Mouse (Mus musculus): ENCODE measurements around the gene Fgf3. TPM values are rescaled to one million over a fixed set of nuclear protein-coding genes. Genes with fewer than 3 reads are reported as not detected.
"Not testable (repeated sequence)": the region's sequence is repeated elsewhere in the genome, so short reads cannot be mapped to it uniquely, and the experiment has no call there.

Fgf3 gene
- total RNA-seq, 2 experiments from 2014 or later, result not detected

DNA sequence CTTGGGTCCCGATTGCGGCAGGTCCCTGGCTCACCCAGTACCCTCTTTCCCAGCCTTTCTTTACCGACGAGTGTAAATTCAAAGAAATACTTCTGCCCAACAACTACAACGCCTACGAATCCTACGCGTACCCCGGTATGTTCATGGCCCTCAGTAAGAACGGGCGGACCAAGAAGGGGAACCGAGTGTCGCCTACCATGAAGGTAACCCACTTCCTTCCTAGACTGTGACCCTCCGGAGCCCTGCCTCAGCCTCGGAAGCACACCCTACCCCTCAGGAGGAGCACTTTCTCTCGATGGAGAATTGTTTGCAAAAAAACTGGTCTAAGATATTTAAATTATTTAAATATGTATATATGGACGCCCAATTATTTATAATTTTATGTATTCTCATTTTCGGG lies 24.8 kb downstream of the Fgf3 start:
- no peak for TF ChIP-seq CTCF (IDR thresholded peaks at IDR 0.05)
- no peak overlapping the region for H3K27ac ChIP-seq

DNA sequence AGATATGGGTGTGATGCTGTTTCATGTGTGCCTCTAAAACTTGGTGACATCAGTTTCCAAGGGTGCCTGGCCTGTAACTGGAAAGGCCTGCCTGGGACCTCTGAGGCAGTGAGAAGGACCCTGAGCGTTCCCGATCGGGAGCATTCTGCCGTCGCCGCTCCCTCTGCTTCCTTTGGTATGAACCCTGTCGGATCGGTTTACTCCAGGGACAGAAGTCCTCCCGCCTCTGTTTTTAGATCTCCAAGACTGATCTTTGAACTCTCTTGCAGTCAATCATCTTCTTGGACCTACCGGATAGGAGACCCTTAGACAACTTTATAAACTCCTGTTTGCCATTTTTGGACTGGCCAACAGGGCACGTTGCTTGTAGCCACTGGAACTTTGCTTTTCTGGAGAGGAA lies 25.3 kb downstream of the Fgf3 start:
- Histone ChIP-seq H3K4me3 (no peak overlapping the region), H3K27ac (no peak overlapping the region)
- no peak for DNase-seq
- no peak for TF ChIP-seq CTCF (IDR thresholded peaks at IDR 0.05)
- intact Hi-C loops (cut with DNase I), result no loop called here

More for the DNA sequence above, 24.8 kb downstream of the Fgf3 start:
- intact Hi-C loops (cut with DNase I), result no loop called here
- H3K4me3 ChIP-seq, result peak overlapping the region; percentile 7; the same call in 1 of the 2 replicates
- DNase-seq, result no peak

DNA sequence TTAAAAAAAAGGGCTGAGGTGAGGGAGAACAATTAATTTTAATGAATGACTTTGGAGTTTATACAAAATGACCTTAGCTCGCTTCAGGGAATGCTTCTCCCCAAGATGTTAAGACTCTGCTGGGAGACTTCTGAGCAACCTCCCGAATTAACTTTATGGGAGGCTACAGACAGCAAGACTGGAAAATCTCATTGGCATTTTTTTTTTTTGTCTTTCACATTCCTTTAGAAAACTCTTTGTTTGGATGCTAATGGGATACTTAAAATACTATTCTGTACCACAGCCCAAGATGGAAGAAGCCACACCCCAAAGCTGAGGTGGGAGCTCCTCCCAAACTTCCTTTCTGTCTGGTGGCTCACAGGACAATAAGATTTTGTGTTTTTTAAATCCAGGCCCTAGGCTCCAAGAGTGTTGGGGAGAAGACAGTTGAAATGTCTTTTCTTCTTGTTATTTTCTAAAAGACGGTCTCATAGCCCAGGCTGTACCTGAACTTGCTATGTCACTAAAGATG lies 26.3 kb downstream of the Fgf3 start:
- TF ChIP-seq CTCF (IDR thresholded peaks at IDR 0.05), result no peak
- Histone ChIP-seq H3K27ac (no peak overlapping the region), H3K4me3 (no peak overlapping the region)
- intact Hi-C loops (cut with DNase I), result no loop called here
- DNase-seq, result no peak

DNA sequence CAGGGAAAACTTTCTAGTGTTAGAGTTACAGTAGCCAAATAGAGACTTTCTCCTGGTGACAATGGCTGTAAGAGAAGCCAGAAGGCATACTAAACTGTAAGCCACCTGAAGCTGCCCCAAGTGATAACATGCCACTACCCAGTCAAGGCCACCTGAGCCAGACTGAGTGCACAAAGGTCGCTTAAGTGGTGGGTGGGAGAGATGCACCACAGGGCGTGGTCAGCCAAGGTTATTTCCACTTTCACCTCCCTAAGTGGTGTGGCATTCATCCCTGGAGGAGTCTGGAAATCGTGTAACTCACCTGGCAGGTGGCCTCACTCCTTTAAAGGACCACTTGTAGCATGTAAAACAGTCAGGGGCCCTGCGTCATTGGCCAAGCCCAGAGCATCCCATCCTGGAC lies 29.3 kb downstream of the Fgf3 start:
- no peak for TF ChIP-seq CTCF (IDR thresholded peaks at IDR 0.05)
- Histone ChIP-seq H3K4me3 (no peak overlapping the region), H3K27ac (no peak overlapping the region)
- intact Hi-C loops (cut with DNase I), result no loop called here
- DNase-seq, result no peak

DNA sequence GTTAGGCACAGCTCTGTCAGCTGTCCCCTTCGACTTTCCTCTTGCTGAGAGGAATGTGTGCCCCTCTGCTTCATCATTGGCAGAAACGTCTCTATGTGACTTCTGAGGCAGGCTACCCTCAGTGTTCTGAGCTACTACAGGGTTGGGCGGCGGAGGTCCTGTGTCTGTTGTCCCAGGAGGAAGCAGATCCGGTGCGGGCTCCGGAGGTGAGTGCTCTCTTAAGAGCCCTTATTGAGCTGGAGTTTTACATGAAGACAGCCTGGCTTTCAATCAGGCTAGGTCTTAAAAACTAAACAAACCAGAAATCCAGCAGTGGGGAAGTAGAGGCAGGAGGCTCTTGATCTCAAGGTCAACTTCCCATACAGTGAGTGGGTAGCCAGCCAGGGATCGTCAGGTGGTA lies 29.7 kb downstream of the Fgf3 start:
- intact Hi-C loops (cut with DNase I), result no loop called here
- H3K27ac ChIP-seq, result no peak overlapping the region
- H3K4me3 ChIP-seq, result no peak overlapping the region
- DNase-seq, result no peak
- TF ChIP-seq CTCF (IDR thresholded peaks at IDR 0.05), result no peak

DNA sequence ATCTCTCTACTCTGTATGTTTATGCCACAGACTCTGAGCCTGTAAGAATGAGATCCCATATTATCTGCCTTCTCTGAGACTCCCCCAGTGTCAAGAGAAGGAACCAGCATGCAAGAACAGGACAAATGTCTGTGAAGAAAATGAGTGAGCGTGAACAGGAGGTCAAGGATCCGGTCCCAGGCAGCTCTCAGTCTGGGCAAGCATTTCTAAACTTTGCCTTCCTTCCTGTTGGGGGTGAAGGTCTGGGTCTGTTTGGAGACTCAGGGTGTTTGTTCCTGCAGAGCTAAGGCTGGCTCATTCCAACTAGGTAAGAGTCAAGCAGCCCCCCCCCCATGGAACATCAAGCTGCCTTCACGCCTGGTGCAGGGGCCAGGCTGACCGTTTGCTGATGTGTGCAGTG lies 34.5 kb downstream of the Fgf3 start:
- DNase-seq, result no peak
- intact Hi-C loops (cut with DNase I), result no loop called here
- TF ChIP-seq CTCF (IDR thresholded peaks at IDR 0.05), result no peak
- H3K4me3 ChIP-seq, result no peak overlapping the region
- no peak overlapping the region for H3K27ac ChIP-seq

DNA sequence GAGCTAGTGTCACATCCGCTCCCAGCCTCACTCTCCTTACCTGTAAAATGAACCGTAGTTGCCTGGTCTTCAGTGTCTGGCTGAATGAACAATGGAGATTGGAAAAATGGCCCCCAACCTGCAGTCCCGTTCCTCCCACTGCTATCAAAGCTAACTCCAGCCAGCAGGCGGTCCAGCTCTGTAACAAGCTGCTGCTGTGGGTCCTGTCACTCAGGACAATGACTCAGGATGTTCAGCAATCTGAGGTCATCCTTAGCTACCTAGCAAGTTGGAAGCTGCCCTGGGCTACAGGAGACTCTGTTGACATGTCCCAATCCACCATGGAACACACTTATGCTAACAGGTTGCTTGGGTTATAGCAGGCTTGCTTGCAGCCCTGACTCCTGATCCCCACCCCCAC lies 35.3 kb downstream of the Fgf3 start:
- intact Hi-C loops (cut with DNase I), result no loop called here
- no peak overlapping the region for H3K27ac ChIP-seq
- no peak for DNase-seq
- TF ChIP-seq CTCF (IDR thresholded peaks at IDR 0.05), result no peak
- no peak overlapping the region for H3K4me3 ChIP-seq

DNA sequence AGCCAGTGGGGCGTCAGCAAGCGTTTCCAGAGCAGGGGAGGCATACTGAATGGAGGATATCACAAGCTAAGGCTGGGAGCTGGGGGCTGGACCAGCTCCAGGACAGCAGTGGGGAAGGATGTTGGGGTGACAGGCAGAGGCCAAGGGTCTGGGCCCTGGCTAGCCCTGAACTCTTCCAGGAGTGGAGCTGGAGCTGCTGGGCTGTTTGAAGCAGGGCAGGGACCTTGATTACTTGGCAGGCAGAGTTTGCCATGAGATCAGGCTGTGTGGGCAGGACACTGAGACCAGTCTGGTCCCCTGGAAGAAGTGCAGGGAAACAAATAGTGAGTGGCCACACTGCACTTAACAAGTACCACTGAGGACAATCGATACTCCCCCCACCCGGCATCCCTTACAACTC lies 36.3 kb downstream of the Fgf3 start:
- Histone ChIP-seq H3K4me3 (no peak overlapping the region), H3K27ac (no peak overlapping the region)
- no peak for DNase-seq
- intact Hi-C loops (cut with DNase I), result no loop called here
- no peak for TF ChIP-seq CTCF (IDR thresholded peaks at IDR 0.05)

DNA sequence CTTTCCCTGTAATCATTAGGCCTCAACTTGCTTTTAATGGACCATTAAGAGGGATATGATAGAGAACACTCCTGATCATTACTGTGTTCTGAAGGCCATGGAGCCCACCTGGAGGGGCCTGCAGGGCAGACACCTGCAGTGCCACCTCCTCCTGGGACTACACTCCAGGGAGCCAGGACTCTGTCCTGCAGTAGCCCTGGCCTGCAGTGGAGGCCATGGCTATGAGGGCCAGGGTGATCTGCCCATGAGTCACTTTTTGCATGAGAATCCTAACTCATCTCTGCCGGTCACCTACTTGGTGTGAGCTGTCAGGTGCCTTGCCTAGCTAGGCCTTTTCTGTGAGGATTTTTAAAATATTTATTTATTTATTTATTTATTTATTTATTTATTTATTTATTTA lies 40.5 kb downstream of the Fgf3 start:
- H3K27ac ChIP-seq, result no peak overlapping the region
- no peak for DNase-seq
- intact Hi-C loops (cut with DNase I), result no loop called here
- no peak for TF ChIP-seq CTCF (IDR thresholded peaks at IDR 0.05)
- no peak overlapping the region for H3K4me3 ChIP-seq

DNA sequence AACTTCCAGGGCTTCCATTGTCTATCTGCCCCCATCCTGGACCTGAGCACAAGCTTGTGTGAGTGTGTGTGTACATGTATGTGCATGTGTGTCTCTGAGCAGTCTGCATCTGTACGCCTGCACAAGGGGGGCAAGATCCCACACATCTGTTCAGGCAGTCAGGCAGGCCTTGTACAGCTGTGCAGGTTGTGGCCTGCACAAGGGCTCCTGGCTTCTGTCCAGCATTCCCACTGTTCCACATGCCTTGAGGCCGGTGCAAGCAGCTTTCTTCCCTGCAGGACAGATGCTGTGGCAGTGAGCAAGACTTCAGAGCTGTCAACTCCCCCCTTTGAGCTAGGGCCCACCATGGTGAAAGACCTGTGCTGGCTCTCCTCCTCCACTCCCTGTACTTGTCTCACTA lies 45.2 kb downstream of the Fgf3 start:
- no peak for DNase-seq
- no peak overlapping the region for H3K27ac ChIP-seq
- H3K4me3 ChIP-seq, result no peak overlapping the region
- intact Hi-C loops (cut with DNase I), result no loop called here
- no peak for TF ChIP-seq CTCF (IDR thresholded peaks at IDR 0.05)

DNA sequence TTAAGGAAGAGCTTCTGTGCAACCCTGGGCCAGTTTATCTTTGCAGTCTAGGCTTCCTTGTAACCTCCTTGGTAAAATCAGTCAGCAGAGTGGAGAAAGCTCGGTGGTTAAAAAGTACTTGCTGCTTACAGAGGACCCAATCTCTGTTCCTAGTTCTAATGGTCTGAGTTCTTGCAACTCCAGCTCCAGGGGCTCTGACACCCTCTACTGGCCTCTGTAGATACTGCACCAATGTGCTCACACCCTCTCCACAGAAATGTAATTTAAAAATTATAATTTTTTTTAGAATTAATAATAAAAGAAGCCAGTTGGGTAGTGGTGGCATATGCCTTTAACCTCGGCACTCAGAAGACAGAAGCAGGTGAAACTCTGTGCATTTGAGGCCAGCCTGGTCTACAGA lies 49.8 kb downstream of the Fgf3 start:
- intact Hi-C loops (cut with DNase I), result no loop called here
- DNase-seq, result no peak
- TF ChIP-seq CTCF (IDR thresholded peaks at IDR 0.05), result no peak
- Histone ChIP-seq H3K27ac (no peak overlapping the region), H3K4me3 (no peak overlapping the region)

DNA sequence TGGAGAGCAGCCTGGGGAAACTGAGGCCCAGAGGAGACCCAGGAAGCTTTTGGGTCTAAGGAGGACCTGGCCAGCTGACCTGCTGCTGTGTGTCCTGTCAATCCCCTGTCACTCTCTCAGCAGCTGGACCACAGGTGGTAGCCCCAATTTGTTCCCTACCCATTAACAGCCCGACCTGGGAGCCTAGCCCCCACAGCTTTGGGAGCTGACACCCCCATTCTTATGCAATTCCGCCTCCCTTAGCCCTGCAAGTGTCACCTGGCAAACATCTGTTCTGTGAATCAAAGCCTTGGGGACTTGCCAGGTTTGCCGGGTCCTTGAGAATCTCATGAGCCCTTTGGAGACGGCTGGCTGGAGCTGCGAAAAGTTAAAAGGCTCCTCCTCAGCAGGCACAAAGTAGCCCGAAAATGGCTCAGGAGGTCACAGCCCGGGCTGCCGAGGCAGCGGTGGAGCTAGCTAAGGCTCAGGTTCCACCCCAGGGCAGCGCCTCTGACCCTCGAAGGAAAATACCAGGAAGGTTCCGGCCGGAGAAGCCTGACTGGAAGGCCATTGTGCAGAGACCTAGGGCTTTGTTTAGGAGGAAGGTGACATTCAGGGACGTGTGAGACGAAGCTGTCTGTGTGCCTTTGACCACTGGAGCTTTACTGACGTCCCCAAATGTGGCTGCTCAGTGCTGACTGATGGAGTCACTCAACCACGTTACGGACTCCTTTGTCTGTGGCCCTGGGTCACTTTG lies 50.8 kb downstream of the Fgf3 start:
- H3K4me3 ChIP-seq, result no peak overlapping the region
- DNase-seq, result no peak
- no peak overlapping the region for H3K27ac ChIP-seq
- no peak for TF ChIP-seq CTCF (IDR thresholded peaks at IDR 0.05)
- intact Hi-C loops (cut with DNase I), result no loop called here

DNA sequence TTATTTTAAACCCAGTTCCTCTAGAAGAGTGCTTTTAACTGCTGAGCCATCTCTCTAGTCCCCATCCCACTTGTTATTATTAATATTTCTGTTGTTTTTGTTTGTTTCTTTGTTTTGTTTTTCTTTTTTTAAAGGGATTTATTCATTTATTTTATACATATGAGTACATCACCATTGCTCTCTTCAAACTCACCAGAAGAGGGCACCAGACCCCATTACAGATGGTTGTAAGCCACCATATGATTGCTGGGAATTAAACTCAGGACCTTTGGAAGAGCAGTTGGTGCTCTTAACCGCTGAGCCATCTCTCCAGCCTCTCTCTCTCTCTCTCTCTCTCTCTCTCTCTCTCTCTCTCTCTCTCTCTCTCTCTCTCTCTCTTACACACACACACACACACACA lies 52.8 kb downstream of the Fgf3 start:
- DNase-seq; intact Hi-C loops (cut with DNase I); H3K27ac ChIP-seq; H3K4me3 ChIP-seq: not testable (repeated sequence)

DNA sequence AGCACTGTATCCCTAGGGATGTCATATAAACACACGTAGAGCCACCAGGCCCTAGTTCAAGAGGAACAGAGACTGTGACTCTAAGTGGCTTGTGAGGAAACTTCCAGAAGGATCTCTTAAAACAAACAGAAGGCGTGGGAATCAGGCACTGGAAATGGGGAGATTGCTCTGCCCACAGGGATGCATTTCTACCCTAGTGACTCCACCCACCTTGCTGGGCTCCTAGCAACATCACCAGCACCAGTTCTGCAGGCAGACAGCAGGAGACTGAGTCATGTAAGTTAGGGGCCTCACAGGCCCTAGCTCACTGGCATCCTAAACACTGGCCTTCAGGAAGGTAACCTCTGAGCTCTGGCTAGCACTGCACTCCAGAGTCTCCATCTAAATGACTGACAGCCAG lies 54.0 kb downstream of the Fgf3 start:
- no peak for TF ChIP-seq CTCF (IDR thresholded peaks at IDR 0.05)
- no peak overlapping the region for H3K4me3 ChIP-seq
- H3K27ac ChIP-seq, result no peak overlapping the region
- DNase-seq, result no peak
- intact Hi-C loops (cut with DNase I), result no loop called here

All from gastrocnemius, adult 2 months (tissue).